Mouse (Mus musculus) natural killer cell, adult 2 months (primary cell): ENCODE measurements around the gene Nde1.
A peak's percentile ranks its signal among the peaks of the same experiment; 100 is the strongest.

Source experiments
- DNase-seq, 2 experiments: peaks; one replicate each; pipeline ENCODE4 v3.0.0; 2022; ENCODE audit warnings: low spot score in 2 of 2

Gene Nde1

DNA sequence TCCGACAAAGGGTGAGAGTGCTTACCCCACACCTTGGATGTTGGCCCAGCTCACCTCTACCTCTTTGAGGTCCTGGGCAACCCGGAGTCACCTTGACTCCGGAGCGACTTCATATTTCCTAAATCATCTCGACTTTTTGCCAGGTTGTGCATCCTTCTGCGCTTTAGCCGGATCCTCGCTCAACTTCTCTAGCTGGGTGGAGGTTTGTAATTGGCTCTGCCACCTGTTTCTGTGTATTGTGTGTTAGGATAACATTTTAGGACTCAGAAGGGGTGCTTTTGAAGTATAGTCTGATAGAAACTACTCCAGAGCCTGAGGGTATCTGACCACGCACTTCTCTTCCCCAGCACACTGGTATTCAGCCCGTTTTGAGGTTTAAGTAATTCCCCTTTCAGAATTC lies 656 bp downstream of the Nde1 start:
- DNase-seq, result peak in 1 of 2 experiments; percentile 5

DNA sequence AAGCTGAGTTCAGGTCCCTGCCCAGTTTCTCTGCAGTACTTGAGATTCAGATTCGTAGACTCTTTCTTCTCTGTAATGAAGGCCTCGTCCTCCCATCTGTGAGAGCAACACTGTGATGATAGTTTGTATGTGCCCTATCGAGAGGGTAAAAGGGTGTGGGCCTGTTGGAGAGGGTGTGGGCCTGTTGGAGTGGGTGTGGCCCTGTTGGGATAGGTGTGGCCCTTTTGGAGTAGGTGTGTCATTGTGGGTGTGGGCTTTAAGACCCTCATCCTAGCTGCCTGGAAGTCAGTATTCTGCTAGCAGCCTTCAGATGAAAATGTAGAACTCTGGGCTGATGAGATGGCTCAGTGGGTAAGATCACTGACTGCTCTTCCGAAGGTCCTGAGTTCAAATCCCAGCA lies 3.4 kb downstream of the Nde1 start:
- DNase-seq, result no peak

DNA sequence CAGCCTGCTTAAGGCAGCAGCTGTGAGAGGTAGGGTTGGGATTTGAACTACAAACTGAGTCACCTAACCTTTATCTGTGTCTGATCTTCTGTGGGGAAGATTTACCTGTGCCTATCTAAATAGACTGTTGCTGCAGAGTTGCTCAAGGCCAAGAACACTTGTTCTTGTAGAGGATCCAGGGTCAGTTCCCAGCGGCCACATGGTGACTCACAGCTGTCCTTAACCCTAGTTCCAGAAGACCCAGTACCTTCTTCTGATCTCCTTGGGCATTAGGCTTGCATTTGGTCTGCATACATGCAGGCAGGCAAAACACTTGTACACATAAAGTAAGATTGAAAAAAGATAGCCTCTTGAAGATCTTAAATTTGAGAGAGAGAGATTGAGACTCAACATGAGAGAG lies 6.6 kb downstream of the Nde1 start:
- DNase-seq, result no peak

DNA sequence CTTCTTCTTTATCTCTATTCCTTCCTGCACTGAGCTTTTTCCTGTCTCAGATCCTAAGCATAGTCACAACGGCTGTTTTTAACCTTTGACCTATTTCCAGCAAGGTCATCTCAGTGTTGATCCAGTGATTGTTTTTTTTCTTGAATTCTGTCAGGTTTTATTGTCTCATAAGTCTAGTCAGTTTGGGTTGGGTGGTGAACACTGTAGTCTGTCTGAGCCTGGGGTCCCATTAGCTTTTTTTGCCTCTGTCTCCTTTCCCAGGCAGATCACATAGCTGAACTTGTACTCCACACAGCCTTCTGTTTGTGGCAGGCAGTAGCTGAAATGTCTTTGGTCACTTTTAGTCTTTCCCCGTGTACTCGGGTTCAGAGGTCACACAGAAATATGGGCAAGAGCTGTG lies 15.0 kb downstream of the Nde1 start:
- no peak for DNase-seq

DNA sequence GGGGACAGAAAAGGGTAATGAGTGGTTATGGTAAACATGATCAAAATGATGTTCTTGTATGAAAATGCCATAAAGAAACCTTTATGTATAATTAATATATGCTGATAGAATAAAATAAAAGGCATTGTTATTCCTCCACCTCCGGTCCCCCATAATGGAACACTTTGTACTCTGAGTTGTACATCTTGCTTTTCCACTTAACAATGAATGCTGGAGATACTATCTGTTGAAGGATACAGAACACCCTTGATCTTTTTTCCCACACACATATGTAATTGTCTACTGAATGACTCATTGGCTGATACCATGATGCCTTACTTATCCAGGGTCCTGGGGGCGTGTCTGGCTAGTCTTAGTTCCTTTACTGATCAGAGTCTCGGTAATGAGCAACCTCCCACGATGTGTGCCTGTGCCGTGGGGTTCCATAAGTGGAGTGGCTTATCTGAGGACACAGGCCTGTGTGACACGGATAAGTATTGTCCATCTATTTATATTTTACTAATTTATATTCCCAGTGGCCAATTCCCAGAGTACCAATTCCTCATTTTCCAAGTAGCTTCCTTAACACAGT lies 17.2 kb downstream of the Nde1 start:
- no peak for DNase-seq

DNA sequence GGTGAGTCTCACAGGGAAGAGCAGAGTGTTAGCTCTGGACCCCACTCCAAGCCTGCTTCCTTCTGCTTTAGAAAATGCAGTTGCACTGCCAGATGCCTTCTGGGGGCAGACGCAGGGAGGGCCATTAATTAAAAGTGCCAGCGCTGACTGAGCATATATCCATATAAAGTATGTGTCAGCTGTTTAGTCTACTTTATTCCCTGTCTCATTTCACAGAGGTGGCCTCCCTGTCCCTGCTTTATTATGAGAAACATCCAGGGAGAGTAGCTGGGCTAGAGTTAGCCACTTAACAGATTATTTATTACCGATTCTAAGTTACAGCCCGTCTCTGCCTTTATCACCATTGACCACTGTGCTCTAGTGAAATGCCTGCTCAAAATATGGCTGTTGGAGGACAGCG lies 19.3 kb downstream of the Nde1 start:
- DNase-seq, result no peak

DNA sequence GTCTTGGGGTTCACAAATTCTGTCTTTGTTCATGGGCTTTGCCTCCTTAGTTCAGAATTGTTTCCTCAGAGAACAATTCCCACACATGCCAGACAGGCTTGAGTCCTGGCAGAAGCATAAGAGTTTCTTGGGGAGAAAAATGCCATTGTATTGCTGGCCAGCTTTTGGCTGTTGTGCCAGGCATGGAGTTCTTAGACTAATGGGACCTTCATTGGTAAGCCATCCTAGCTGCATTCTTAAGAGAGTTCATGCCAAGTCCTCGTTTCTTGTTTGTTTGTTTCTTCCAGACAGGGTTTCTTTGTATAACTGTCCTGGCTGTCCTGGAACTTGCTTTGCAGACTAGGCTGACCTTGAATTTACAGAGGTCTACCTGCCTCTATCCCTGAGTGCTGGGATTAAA lies 20.8 kb downstream of the Nde1 start:
- DNase-seq, result no peak

DNA sequence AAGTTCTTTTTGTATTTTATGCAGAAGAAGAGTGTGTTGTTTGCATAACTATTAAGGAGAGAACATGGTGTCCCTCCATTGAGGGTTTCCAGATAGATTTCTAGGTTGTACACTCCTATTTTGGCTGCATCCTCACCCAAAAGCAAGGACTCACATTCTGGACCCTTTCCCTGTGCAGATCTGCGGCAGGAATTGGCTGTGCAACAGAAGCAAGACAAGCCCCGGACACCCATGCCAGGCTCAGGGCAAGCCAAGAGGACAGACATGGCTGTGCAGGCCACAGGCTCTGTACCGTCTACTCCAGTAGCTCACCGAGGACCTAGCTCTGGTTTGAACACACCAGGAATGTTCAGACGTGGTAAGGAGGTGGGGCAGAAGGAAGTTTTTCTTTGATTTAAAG lies 22.4 kb downstream of the Nde1 start:
- no peak for DNase-seq

DNA sequence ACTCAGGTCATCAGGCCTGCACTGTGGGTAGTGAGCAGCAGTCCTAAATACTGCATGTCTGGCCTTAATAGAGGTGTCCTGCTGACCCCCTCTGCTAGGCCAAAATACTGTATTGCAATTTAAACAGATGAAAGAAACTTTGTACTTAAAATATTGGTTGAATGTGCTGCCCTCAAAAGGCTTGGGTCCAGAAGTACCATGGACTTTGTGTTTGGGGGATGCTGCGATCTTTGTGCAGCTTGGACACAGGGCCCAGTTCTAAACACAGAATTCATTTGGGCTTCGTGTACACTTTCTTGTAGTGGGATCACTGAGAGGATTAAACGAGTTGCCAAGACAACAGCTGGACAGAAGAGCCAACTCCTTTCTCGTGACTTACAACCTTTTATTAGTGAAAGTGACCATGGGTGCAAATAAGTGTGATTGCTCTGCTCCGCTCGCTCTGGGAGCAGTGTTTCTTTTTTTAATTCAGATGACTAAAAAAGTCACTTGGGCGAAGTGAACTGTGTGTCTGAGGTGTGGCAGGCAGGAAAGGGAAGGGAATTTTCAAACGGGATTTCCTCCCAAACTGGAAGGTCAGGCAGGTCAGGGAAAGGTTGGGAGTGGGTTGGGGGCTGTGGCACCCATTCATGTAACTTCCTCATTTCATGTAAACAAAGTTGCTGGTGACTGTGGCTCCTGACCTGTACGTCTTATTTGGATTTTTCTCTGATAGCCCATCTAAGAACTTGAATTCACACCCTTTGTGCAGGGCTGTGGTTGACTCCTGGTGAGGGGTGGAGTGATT lies 31.3 kb downstream of the Nde1 start:
- no peak for DNase-seq

DNA sequence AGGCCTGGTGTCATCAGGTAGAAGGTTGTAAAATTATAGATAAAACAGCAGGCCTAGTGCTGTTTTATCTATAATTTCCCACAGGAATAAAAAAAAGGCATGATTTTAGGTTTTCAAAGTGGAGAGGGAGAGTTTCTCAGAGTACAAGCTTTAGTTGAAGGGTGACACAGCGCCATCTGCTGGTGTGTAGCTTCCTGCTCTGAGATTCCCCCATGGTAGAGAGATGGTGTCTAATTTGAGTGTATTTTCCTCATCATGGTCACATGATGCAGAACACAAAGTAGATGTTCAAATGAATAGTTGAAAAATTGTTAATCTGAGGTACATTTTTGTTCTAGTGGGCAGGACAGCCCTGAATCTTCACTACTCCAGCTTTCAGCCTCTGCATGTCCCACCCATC lies 32.4 kb downstream of the Nde1 start:
- DNase-seq, result peak; percentile 5 to 33

DNA sequence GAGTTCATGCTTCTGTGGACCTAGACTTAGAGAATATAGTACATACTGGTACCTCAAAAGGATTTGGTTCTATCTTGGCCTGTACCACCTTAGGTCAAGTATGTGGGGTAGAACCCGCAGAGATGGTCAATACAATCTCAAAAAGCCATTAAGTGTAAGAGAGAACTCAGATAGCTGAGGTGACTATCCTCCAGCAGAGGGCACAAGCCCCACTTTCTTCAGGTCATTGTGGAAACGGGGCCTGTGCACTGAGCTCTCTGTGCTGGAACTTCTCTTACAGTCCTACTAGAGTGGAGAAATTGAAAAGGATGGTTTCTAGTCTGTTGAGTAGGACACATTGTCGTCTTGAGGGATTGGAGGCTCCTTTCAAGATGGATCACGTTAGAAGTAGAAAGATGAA lies 35.7 kb downstream of the Nde1 start:
- DNase-seq, result no peak

DNA sequence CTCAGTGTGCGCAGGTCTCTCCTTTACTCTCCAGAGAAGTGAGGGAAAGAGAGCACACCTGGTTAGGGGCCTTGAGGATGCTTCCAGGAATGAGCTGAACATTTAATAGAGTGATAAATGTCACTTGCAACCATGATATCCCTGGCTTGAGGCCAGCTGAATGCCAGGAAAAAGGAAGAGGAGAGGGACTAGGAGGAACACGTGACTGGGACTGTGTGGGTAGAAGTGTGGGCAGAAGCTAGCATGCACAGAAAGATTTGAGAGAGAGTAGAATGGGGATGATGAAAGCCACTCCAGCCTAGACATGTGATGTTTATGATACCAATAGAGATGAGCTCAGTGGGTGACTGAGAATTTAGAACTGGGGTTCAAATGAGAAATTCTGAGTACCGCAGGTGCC lies 52.1 kb downstream of the Nde1 start:
- DNase-seq, result no peak

DNA sequence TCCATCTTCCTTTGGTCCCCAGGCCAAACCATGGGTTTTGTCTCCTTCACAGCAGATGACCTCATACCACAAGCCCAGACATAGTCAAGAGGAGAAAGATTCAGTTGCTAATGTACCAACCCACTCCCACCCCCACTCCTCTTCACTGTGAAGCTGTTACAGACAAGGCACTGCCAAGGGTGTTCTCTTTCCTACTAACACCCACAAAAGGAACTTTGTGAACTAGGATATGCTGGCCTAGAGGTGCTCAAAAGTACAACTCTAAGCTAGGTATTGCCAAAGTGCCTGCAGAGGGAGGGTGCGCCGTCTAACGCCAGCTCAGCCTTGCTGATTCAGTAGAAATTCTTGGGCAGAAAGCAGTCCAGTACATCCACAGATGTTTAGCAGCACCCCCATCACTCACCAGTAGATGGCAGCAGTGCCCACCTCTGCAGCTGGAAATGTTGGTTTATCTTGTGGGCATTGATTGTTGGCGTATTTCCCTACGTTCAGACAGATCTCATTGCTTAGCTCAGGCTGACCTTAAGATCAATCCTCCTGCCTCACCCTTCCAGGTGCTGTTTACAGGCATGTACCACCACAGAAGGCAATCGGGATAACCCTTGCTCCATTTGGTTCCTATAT lies 74.1 kb downstream of the Nde1 start:
- DNase-seq, result peak; percentile 40 to 61

DNA sequence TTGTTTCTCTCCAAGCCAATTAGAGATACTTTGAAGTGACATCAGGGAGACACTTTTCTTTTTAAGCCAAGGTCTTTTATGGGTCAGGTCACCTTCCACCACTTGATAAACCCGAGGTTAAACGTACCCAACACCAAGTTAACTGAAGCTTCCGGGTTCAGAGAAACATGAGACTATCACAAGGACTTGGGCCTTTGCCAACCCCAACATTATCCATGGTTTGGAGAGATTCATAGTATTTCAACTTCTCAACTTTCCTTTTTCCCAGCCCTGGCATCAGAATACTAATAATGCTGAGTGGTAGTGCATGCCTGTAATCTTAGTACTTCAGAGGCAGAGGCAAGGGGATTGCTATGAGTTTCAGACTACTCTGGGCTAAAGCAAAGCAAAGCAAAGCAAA lies 79.0 kb downstream of the Nde1 start:
- no peak for DNase-seq
